Mouse (Mus musculus) layer of hippocampus, postnatal 10 days (tissue): ENCODE measurements around the gene Rnpep. TPM values are rescaled to one million over a fixed set of nuclear protein-coding genes. Genes with fewer than 3 reads are reported as not detected.
A peak's percentile ranks its signal among the peaks of the same experiment; 100 is the strongest.
"Not testable (repeated sequence)": the region's sequence is repeated elsewhere in the genome, so short reads cannot be mapped to it uniquely, and the experiment has no call there.

Source experiments
- DNase-seq, 2 experiments: peaks; one replicate each; pipeline ENCODE4 v3.0.0; 2021; ENCODE audit warnings: low spot score in 2 of 2
- total RNA-seq, 2 experiments: library from RNA; stranded (reverse); gene quantifications; 2 replicates each; pipeline ENCODE4 v1.2.3; 2021

Gene Rnpep
- total RNA-seq, 2 experiments from 2014 or later = 52.2 to 54.7 TPM

DNA sequence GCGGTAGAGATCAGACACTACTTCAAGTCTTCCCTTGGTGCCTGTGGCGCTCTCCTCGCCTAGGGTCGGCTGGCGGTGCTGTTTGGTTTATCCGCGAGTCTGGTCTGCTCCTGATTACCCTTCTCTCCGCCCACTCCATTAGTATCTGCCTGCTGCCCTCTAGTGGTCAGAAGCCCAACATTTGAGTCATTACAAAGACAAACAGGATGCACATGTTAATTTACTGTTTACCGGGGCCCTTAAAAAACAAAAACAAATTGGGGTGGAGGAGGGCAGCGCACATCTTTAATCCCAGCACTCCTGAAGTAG lies 24.8 kb downstream of the Rnpep start:
- peak; percentile 87 to 88 for DNase-seq

GRCm38 (mm10) chr1:135258380-135259127 lies 25.3 kb downstream of the Rnpep start, which contains the start of gene Elf3:
TSS of gene Elf3 (minus strand) at chr1:135258568.
- DNase-seq = peak; percentile 18 to 24

DNA sequence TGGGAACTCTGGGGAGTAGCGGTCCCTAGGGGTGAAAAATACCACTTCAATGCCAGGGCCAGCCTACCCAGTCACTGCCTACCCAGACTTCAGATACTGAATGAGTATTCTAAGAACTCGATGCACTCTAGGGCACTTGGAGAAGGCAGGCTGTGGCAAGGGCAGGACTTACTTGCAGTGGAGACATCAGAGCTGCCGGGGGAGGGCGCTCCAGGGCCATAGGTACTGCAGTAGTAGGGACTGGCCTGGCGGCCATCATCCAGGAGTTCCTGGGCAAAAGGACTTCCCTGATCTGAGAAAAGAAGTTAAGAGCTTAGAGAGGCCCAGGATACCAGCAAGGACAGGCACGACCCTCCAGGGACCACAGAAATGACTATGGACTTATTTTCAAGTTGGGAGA lies 27.6 kb downstream of the Rnpep start:
- no peak for DNase-seq

- no peak for DNase-seq
Observed at GRCm38 (mm10) chr1:135252854-135253253, 31.0 kb downstream of the Rnpep start.

- no peak for DNase-seq
Observed at GRCm38 (mm10) chr1:135251405-135251804, 32.5 kb downstream of the Rnpep start.

- no peak for DNase-seq
Observed at GRCm38 (mm10) chr1:135250706-135251105, 33.2 kb downstream of the Rnpep start.

DNA sequence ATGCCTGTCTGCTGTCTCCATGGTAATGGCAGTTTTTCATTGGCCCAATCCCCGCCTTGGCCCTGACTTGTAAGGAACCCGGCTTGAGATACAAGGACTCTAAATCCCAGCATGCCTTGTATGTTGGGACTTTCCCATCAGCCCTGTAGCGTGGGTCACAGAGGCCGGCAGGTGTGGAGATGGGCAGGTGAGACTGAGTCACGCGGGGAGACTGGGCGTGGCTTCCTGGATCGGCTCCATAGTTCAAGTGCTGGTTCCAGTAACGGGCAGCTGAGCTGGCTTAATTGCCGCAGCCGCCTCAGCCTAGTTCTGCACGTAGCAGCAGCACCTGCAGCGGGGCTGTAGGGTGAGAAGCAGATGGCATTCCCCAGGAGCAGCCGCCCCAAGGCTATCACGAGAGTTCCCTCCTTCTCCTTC lies 35.4 kb downstream of the Rnpep start:
- peak; percentile 39 to 49 for DNase-seq

DNA sequence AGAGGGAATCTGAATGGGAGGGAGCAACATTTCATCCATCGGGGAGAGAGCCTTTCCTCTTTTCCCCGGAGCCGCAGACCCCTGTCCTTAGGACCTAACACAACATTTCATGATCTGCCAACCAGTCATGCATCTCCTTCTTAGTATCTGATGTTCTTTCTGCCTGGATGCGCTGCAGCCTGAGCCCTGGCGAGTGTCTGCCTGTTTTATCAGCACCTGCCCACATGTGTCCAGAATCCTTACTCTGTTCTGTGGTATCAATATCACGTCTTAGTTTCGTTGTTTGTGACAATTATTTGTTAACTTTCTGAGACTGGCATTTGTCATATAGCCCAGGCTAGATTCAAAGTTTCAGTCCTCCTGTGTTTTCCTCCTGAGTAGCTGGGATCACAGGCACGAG lies 39.9 kb downstream of the Rnpep start:
- DNase-seq = no peak

GRCm38 (mm10) chr1:135240206-135240605 lies 43.7 kb downstream of the Rnpep start:
- not testable (repeated sequence) for DNase-seq

- DNase-seq = no peak
Observed at GRCm38 (mm10) chr1:135237131-135237851, 46.6 kb downstream of the Rnpep start.

DNA sequence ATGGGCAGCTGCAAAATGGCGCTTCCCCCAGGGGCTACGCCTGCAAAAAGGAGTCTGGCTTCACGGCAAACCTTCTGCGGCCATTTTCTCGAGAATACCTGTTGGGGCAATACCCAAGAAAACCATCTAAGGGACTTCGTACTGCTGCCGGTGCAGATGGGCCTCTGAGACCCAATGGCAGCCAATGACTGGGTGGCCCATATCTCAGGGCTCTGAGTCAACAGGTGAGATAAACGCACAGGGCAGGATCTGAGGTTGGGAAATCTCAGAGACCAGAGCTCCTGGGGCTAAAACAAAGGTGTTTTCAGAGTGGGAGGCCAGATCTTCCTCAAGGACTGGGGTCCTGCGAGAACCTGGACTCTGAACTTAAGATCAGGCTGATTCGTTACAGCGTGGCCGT lies 49.1 kb downstream of the Rnpep start:
- DNase-seq = no peak

DNA sequence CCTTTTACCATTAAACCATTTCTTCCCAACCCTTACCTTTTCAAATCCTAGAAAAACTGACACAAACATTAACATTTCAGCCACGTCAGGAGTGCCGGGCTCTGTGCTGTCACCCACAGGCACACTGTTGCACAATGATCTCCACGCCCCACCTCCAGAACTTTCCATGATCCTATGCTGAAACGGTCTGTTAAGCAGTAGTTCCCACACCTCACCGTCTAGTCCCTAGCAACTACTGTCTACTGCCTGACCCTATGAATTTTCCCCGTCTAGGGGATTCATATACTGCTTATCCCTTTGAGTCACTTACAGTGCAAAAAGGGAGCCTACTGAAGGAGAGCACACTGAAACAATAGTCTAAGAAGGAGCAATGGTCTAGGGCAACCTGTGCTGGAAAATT lies 49.9 kb downstream of the Rnpep start:
- no peak for DNase-seq

GRCm38 (mm10) chr1:135231878-135232277 lies 52.0 kb downstream of the Rnpep start:
- DNase-seq = not testable (repeated sequence)

DNA sequence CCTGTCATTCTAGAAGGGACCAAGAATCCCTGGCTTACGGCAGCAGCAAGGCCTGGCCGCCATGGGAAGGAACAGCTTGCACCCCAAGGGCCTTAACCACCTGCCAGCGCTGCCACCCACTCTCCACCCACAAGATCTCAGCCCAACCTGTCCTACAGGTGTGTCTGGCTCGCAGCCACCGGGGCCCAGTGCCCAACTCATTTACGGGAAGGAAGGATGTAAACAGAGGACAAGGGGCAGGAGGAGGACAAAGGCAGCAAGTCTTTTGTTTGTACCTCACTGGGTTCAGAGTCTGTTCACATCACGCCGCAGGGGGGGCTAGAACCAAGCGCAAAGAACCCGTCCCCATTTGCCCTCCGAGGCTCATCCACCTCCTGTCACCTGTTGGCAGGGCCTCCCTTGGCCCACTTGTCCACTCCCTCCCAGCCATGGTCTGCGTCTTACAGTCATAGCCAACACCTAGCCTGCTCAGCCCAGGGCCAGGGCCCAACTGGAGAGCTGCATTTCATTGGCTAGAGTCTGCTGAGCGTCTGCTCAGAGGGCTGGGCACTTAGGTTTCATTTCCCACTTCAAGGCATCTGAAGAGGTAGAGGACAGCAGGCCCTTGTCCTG lies 56.4 kb downstream of the Rnpep start:
- DNase-seq = no peak

DNA sequence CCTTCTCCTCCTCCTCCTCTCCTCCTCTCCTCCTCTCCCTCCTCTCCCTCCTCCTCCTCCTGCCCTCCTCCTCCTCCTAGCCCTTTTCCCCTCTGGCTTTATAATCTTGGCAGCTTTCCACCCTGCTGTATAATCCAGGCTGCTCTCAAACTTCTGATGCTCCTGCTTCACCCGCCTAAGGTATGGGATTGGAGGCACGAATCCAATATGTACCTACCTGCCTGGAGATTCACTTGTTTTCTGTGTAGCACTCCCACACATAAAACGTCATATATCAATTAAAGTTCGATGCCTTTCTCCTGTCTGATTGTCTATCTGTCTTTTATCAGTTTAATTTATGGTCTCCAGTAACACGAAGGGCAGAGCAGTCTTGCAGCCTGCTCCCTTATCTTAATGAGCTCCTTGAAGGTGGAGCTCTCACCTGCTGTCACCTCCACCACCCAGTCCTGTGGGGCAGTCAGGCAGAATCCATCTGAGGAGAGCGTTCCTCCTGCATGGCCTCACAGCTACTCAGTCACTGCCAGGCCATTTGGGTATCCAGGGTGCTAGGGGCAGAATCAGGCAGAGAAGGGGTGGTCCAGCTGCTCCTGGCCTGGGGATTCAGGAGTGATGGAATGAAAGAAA lies 58.8 kb downstream of the Rnpep start:
- DNase-seq = no peak

GRCm38 (mm10) chr1:135224147-135224546 lies 59.7 kb downstream of the Rnpep start:
- no peak for DNase-seq

DNA sequence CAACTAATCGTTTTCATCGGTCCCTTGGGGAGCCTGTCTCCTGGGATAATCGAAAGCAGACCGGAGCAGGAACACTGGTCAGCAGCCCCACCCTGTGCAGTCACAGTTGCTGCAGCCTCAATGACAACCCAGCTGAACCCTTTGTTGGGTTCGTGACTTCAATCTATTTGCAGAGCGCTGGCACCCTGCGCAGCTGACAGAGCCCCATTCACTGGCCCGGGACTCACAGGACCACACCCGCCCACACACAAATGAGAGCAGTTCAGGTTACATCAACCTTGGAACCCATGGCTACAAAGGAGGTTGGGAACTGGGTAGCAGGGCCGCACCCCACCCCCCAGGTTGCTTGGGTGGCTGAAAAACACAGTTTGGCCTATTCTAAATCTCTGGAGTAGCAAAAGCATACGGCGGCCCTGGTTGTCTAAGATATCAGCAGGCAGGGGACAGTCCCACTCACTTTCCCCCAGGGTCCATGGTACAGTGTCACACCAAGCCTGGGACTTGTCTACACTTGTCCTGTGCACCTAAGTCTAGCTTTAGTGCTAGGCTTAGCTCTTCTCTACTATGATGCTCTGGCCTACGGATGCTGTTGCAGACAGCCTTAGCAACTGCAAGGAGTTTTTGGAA lies 66.2 kb downstream of the Rnpep start:
- no peak for DNase-seq

DNA sequence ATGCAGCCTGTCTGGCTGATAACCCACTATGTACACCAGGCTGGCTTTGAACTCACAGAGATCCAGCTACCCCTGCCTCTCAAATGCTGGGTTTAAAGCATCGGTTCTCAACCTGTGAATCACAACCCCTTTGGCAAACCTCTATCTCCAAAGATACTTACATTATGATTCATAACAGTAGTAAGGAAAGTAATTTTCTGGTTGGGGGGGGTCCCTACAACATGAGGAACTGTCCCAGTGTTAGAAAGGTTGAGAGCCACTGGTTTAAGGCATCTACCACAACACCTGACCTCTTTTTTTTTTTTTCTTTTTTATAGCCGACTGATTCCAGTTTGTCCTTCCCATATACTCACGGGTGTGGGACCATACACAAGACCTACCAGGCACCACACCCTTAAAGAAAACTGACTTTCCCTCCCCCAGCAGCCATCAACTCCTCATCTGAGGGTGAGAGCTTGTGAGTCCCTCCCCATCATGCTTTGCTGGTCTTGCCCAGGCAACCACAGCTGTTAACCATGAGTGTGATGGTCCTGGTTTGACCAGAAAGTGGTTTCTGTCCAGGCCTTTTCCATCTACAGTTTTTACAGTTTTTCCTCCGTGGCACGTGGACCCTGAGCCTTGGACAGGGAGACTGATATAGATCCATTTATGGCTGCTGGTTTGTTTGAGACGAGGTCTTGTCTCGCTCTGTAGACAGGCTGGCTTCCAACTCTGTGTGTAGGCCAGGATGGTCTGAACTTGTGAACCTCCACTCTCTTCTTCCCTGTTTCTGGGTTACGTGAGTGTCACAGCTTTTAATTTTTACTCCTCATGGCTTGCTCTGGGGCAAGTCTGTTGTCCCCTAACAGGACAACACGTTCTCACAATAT lies 69.9 kb downstream of the Rnpep start:
- DNase-seq = no peak
